Mouse (Mus musculus) bone marrow macrophage, adult 2 months (primary cell): ENCODE measurements around the gene Gm498.

Experiments used
- CTCF ChIP-seq: IDR thresholded peaks from 2 replicates; pipeline ENCODE4 v1.5.1; 2012; ENCODE audit warnings: low read depth, mild to moderate bottlenecking, low read length, moderate library complexity
- POLR2A ChIP-seq: IDR thresholded peaks from 2 replicates; pipeline ENCODE4 v1.6.1; 2012; ENCODE audit warnings: mild to moderate bottlenecking, low read depth, low read length, borderline replicate concordance

- no peak for TF ChIP-seq CTCF
- TF ChIP-seq POLR2A: no peak
These were observed 25.3 kb upstream of the Gm498 start for GRCm38 (mm10) chr7:143841301-143841700.
